Mouse (Mus musculus) brain, embryonic 14.5 days (tissue): ENCODE data around the gene Kansl2. TPM values are rescaled to one million over a fixed set of nuclear protein-coding genes. Genes with fewer than 3 reads are reported as not detected.
A peak's percentile ranks its signal among the peaks of the same experiment; 100 is the strongest.

Source experiments
- DNase-seq: peaks from one replicate; pipeline ENCODE4 v3.0.0-alpha.2; 2011; ENCODE audit warnings: low read depth
- CTCF ChIP-seq: fragments of 200-500 bp; IDR thresholded peaks from 2 replicates; pipeline ENCODE4 v1.5.1; 2012; ENCODE audit warnings: inconsistent platforms, mild to moderate bottlenecking, moderate library complexity, borderline replicate concordance; ENCODE audit not compliant: insufficient read depth, insufficient read length; ENCODE audit errors: extremely low read depth
- POLR2A ChIP-seq: fragments of 200-500 bp; IDR thresholded peaks from 2 replicates; pipeline ENCODE4 v1.6.1; 2012; ENCODE audit warnings: mild to moderate bottlenecking, inconsistent platforms, borderline replicate concordance; ENCODE audit not compliant: poor library complexity, insufficient read depth, insufficient read length, severe bottlenecking; ENCODE audit errors: extremely low read depth
- polyA plus RNA-seq: library from polyadenylated mRNA; depleted of rRNA; stranded (reverse); fragments of >200 nt; gene quantifications from 2 replicates; pipeline ENCODE4 v1.2.3, GENCODE M21; 2012

The Kansl2 gene
- polyA plus RNA-seq, 1 experiment = 106 TPM

GRCm38 (mm10) chr15:98510438-98511385 lies 23.4 kb downstream of the Kansl2 start:
- peak; percentile 85 for DNase-seq
- TF ChIP-seq POLR2A = no peak
- TF ChIP-seq CTCF = peak; percentile 87

- DNase-seq = no peak
- no peak for TF ChIP-seq CTCF
- no peak for TF ChIP-seq POLR2A
These were observed 24.7 kb downstream of the Kansl2 start for GRCm38 (mm10) chr15:98509387-98509786.

- no peak for DNase-seq
- TF ChIP-seq POLR2A = no peak
- no peak for TF ChIP-seq CTCF
These were observed 26.7 kb downstream of the Kansl2 start for GRCm38 (mm10) chr15:98507321-98507720.

GRCm38 (mm10) chr15:98506253-98506957 lies 27.7 kb downstream of the Kansl2 start:
- DNase-seq = no peak
- TF ChIP-seq CTCF (no peak), POLR2A (no peak)

GRCm38 (mm10) chr15:98504514-98504913 lies 29.6 kb downstream of the Kansl2 start:
- peak; percentile 53 for DNase-seq
- TF ChIP-seq POLR2A (no peak), CTCF (peak; percentile 73)

- DNase-seq = no peak
- TF ChIP-seq CTCF = no peak
These were observed 30.7 kb downstream of the Kansl2 start for GRCm38 (mm10) chr15:98503317-98503716.

- DNase-seq = no peak
- TF ChIP-seq POLR2A = no peak
- no peak for TF ChIP-seq CTCF
These were observed 36.4 kb downstream of the Kansl2 start for GRCm38 (mm10) chr15:98497631-98498030.

GRCm38 (mm10) chr15:98492102-98492501 lies 42.0 kb downstream of the Kansl2 start, which contains the start of gene Olfr279:
Gene Olfr279, plus strand, starts transcription at chr15:98492402.
- TF ChIP-seq POLR2A (no peak), CTCF (no peak)
- no peak for DNase-seq

- TF ChIP-seq CTCF = no peak
- TF ChIP-seq POLR2A = no peak
- DNase-seq = no peak
These were observed 42.7 kb downstream of the Kansl2 start for GRCm38 (mm10) chr15:98491332-98491731.

- DNase-seq = no peak
These were observed 47.5 kb downstream of the Kansl2 start for GRCm38 (mm10) chr15:98486433-98487021.

More at GRCm38 (mm10) chr15:98486433-98487021, 47.5 kb downstream of the Kansl2 start:
- no peak for TF ChIP-seq CTCF
- no peak for TF ChIP-seq POLR2A
